Mouse (Mus musculus): ENCODE measurements around the gene Sfmbt2. TPM values are rescaled to one million over a fixed set of nuclear protein-coding genes. Genes with fewer than 3 reads are reported as not detected.
A peak's percentile ranks its signal among the peaks of the same experiment; 100 is the strongest.

Gene Sfmbt2
- polyA plus RNA-seq, 1 experiment from 2014 or later = 2.6 TPM

- Histone ChIP-seq H3K27ac (no peak overlapping the region), H3K36me3 (no peaks in the 10 kb centered on the region), H3K9me3 (no peaks in the 10 kb centered on the region), H3K4me3 (no peak overlapping the region), H3K4me1 (replicated peaks) (no peaks in the 10 kb centered on the region), H3K27me3 (ENCODE audit: insufficient read depth, poor library complexity, severe bottlenecking) (no peaks in the 10 kb centered on the region)
- DNase-seq (ENCODE audit: low spot score) = no peak
- WGBS = 89% methylated on average over 12 of the region's 12 CpGs
Observed at GRCm38 (mm10) chr2:10458309-10458708, 88.0 kb downstream of the Sfmbt2 start.

DNA sequence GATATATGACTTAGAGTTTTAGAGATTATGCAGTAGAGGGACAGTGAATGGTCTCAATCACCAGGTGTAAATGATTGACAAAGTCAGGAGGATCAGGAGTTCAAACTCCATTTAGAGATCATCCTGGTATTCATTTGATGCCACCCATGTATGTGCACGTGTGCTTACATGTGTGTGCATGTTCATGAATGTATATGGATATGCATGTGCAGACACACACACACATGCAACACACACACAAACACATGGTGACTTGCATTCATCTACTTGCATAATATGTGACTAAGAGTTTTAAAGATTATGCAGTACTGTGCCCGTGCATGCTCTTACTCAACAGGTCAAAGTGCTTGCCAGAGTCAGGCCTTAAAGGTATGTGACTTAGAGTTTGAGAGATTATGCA is 146.2 kb downstream of the Sfmbt2 start:
- no peaks in the 10 kb centered on the region for H3K27me3 ChIP-seq (ENCODE audit: insufficient read depth, poor library complexity, severe bottlenecking)
- no peaks in the 10 kb centered on the region for H3K36me3 ChIP-seq
- H3K4me3 ChIP-seq = no peak overlapping the region
- 90% methylated on average over 2 of the region's 2 CpGs for WGBS
- H3K27ac ChIP-seq = no peak overlapping the region
- peaks cover under 1% of the 10 kb centered on the region; the same call in 1 of the 2 replicates for H3K4me1 ChIP-seq (replicated peaks)
- no peaks in the 10 kb centered on the region for H3K9me3 ChIP-seq
- no peak for DNase-seq (ENCODE audit: low spot score)

DNA sequence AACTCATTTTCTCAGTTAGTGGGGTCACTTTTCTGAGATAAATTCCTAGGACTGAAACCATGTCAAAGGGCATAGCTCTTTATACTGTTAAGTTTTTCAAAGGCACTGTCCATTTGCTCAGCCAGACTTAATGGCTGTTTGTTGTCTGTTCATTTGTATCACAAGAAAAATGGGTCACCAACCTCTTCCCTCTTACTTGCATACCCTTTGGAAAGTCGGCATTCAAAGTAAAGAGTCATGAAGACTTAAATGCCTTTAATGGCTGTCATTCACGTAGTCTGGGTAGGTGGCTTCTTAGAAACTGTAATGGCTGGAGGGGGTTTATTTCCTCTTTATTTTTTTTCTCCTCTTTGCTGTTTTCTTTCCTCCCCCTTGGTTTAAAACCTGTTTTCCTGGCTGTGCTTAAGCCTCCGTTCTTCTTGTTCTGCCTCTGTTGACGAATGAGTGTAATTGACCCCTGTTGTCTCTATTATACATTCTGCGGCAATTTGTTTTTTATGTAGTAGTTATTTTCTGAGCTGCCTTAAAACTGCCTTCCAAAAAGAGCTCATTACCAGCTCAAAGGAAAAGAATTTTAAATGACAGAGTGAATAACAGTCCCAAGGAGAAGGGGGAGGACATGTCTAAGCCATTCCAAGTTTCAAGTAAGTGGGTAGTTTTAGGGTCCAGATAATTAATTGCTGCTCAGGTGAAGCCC is 151.6 kb downstream of the Sfmbt2 start:
- 48% methylated on average over 5 of the region's 5 CpGs for whole genome bisulfite sequencing
- Histone ChIP-seq H3K9me3 (no peaks in the 10 kb centered on the region), H3K36me3 (no peaks in the 10 kb centered on the region), H3K4me1 (replicated peaks) (peaks cover 14% of the 10 kb centered on the region; the same call in 1 of the 2 replicates), H3K27ac (no peak overlapping the region), H3K27me3 (ENCODE audit: insufficient read depth, poor library complexity, severe bottlenecking) (no peaks in the 10 kb centered on the region), H3K4me3 (no peak overlapping the region)
- DNase-seq (ENCODE audit: low spot score) = no peak

DNA sequence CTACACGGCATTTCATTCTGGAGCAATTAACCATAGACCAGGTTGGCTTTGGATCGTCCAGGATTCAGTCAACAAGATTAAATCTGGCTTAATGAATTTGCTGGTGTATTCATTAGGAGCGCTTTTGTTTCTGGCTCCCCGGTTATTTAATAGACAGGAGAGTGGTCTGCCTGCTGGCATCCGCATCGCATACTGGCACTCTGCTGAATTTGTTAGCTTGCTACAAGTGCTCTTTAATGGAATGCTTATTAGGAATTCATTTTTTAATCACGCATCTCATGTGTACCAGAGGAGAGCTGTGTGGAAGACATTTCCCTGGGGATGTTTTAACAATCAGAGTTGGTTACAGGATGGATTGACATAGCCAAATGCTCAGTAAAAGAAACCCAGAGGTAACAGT is 155.3 kb downstream of the Sfmbt2 start:
- WGBS = 82% methylated on average over 7 of the region's 7 CpGs
- no peak for DNase-seq (ENCODE audit: low spot score)
- Histone ChIP-seq H3K9me3 (no peaks in the 10 kb centered on the region), H3K4me3 (no peak overlapping the region), H3K36me3 (no peaks in the 10 kb centered on the region), H3K4me1 (replicated peaks) (peaks cover 14% of the 10 kb centered on the region; the same call in 1 of the 2 replicates), H3K27me3 (ENCODE audit: insufficient read depth, poor library complexity, severe bottlenecking) (no peaks in the 10 kb centered on the region), H3K27ac (no peak overlapping the region)

DNA sequence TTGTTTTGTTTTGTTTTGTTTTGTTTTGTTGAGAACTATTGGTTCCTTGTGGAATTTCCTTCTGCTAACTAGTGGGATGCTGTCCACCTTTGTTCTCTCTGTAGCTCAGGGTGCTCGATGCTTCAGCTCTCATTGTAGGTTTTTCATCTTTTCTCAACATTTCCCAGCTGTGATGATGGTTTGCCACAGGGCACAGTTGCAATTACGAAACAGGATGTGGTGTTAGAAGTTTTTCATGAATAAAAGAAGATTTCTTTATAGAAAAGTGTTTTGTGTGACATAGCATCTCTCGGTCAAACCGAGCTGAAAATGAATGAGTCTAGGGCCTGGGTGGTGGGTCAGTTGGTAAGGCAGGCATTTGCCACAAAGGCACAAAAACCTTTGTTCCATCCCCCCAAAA is 171.5 kb downstream of the Sfmbt2 start:
- Histone ChIP-seq H3K27me3 (ENCODE audit: insufficient read depth, poor library complexity, severe bottlenecking) (no peaks in the 10 kb centered on the region), H3K9me3 (no peaks in the 10 kb centered on the region), H3K4me3 (no peak overlapping the region), H3K36me3 (no peaks in the 10 kb centered on the region), H3K4me1 (replicated peaks) (no peaks in the 10 kb centered on the region), H3K27ac (no peak overlapping the region)
- DNase-seq (ENCODE audit: low spot score) = no peak
- 92% methylated on average over 4 of the region's 4 CpGs for WGBS

DNA sequence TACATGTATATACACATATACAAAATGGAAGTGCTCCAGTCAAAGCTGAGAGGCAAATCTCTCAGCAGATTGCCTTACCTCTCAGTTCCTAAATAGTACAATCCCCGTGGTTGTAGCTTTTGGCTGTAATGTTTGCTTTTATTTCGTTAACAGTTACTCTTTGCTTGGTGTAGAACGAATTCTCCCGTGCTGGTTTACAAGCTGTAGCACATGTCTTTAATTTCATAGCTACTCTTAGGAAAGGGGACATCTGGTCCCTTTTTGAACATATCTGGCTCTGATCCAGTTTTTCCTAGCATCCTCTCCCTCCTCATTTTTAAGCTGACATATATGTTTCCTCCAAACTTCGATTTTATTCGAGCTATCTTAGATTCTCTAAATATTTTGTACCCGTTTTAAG is 172.1 kb downstream of the Sfmbt2 start:
- Histone ChIP-seq H3K9me3 (no peaks in the 10 kb centered on the region), H3K27me3 (ENCODE audit: insufficient read depth, poor library complexity, severe bottlenecking) (no peaks in the 10 kb centered on the region), H3K36me3 (no peaks in the 10 kb centered on the region), H3K4me1 (replicated peaks) (no peaks in the 10 kb centered on the region), H3K27ac (no peak overlapping the region), H3K4me3 (no peak overlapping the region)
- DNase-seq (ENCODE audit: low spot score) = no peak
- WGBS = 87% methylated on average over 7 of the region's 7 CpGs

- H3K9me3 ChIP-seq = no peaks in the 10 kb centered on the region
- no peaks in the 10 kb centered on the region for H3K36me3 ChIP-seq
- H3K4me1 ChIP-seq (replicated peaks) = no peaks in the 10 kb centered on the region
- H3K27ac ChIP-seq = no peak overlapping the region
- WGBS = 58% methylated on average over 1 of the region's 1 CpGs
- H3K4me3 ChIP-seq = no peak overlapping the region
- no peak for DNase-seq (ENCODE audit: low spot score)
- H3K27me3 ChIP-seq (ENCODE audit: insufficient read depth, poor library complexity, severe bottlenecking) = no peaks in the 10 kb centered on the region
Observed at GRCm38 (mm10) chr2:10558816-10559215, 188.5 kb downstream of the Sfmbt2 start.

DNA sequence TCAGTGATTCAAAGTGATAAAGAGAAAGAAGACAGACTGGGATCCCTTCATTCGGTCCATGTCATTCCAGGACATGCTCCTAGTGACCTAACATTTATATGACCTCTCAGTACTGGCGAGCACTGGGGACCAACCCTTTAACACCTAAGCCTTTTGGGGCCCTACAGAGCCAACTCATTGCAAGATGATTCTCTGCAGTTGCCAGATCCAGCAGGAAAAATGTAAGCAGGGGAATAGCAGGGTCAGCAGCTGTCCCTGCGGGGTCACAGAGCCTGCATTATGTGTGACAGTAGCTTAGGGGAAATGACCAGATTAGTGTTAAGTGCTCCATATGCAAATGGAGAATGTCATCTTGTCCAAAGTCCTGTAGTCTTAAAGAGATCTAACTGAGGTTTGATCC is 195.2 kb downstream of the Sfmbt2 start:
- Histone ChIP-seq H3K4me1 (replicated peaks) (no peaks in the 10 kb centered on the region), H3K27me3 (ENCODE audit: insufficient read depth, poor library complexity, severe bottlenecking) (no peaks in the 10 kb centered on the region), H3K9me3 (no peaks in the 10 kb centered on the region), H3K27ac (no peak overlapping the region), H3K4me3 (no peak overlapping the region), H3K36me3 (no peaks in the 10 kb centered on the region)
- DNase-seq (ENCODE audit: low spot score) = no peak
- WGBS = 80% methylated on average over 3 of the region's 3 CpGs

DNA sequence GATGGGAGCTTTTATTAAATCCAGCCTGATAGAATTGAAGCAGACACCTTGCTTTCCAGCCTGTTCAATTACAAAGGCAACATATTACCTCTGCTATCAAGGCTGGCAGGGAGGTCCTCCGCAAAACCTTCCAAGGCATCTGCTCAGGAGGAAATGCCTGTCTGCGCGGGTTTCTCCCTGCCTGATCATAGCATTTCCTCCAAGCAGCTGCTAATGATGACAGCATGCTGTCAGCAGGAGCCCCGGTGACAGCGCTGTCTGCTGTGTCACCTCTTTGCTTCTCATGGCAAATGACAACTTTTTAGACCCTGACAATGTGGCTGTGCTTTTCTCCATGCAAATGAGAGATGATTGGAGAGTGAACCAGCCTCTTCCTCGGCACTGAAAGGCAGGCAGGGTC is 199.1 kb downstream of the Sfmbt2 start:
- no peak overlapping the region for H3K4me3 ChIP-seq
- H3K27me3 ChIP-seq (ENCODE audit: insufficient read depth, poor library complexity, severe bottlenecking) = no peaks in the 10 kb centered on the region
- no peaks in the 10 kb centered on the region for H3K36me3 ChIP-seq
- WGBS = 55% methylated on average over 6 of the region's 6 CpGs
- DNase-seq (ENCODE audit: low spot score) = peak; percentile 4
- H3K9me3 ChIP-seq = no peaks in the 10 kb centered on the region
- no peak overlapping the region for H3K27ac ChIP-seq
- H3K4me1 ChIP-seq (replicated peaks) = no peaks in the 10 kb centered on the region

- 88% methylated on average over 4 of the region's 4 CpGs for WGBS
- H3K4me1 ChIP-seq (replicated peaks) = no peaks in the 10 kb centered on the region
- H3K27ac ChIP-seq = no peak overlapping the region
- no peaks in the 10 kb centered on the region for H3K27me3 ChIP-seq (ENCODE audit: insufficient read depth, poor library complexity, severe bottlenecking)
- H3K4me3 ChIP-seq = no peak overlapping the region
- H3K9me3 ChIP-seq = no peaks in the 10 kb centered on the region
- H3K36me3 ChIP-seq = no peaks in the 10 kb centered on the region
- no peak for DNase-seq (ENCODE audit: low spot score)
Observed at GRCm38 (mm10) chr2:10572311-10572710, 202.0 kb downstream of the Sfmbt2 start.

- no peaks in the 10 kb centered on the region for H3K9me3 ChIP-seq
- no peaks in the 10 kb centered on the region for H3K36me3 ChIP-seq
- H3K27ac ChIP-seq = no peak overlapping the region
- 84% methylated on average over 3 of the region's 3 CpGs for WGBS
- DNase-seq (ENCODE audit: low spot score) = no peak
- no peaks in the 10 kb centered on the region for H3K27me3 ChIP-seq (ENCODE audit: insufficient read depth, poor library complexity, severe bottlenecking)
- no peak overlapping the region for H3K4me3 ChIP-seq
- no peaks in the 10 kb centered on the region for H3K4me1 ChIP-seq (replicated peaks)
Observed at GRCm38 (mm10) chr2:10575962-10576740, 205.8 kb downstream of the Sfmbt2 start.

- no peak for DNase-seq (ENCODE audit: low spot score)
- Histone ChIP-seq H3K27me3 (ENCODE audit: insufficient read depth, poor library complexity, severe bottlenecking) (no peaks in the 10 kb centered on the region), H3K36me3 (no peaks in the 10 kb centered on the region), H3K4me1 (replicated peaks) (no peaks in the 10 kb centered on the region), H3K27ac (no peak overlapping the region), H3K9me3 (no peaks in the 10 kb centered on the region), H3K4me3 (no peak overlapping the region)
- 75% methylated on average over 4 of the region's 4 CpGs for WGBS
Observed at GRCm38 (mm10) chr2:10582673-10583072, 212.4 kb downstream of the Sfmbt2 start.

GRCm38 (mm10) chr2:10583103-10583502 is 212.8 kb downstream of the Sfmbt2 start:
- no peaks in the 10 kb centered on the region for H3K36me3 ChIP-seq
- H3K27ac ChIP-seq = no peak overlapping the region
- no peak overlapping the region for H3K4me3 ChIP-seq
- H3K4me1 ChIP-seq (replicated peaks) = no peaks in the 10 kb centered on the region
- no peaks in the 10 kb centered on the region for H3K27me3 ChIP-seq (ENCODE audit: insufficient read depth, poor library complexity, severe bottlenecking)
- no peak for DNase-seq (ENCODE audit: low spot score)
- WGBS = 76% methylated on average over 5 of the region's 5 CpGs
- H3K9me3 ChIP-seq = no peaks in the 10 kb centered on the region
